Mouse (Mus musculus) liver, embryonic 12.5 days (tissue): Measurements from ENCODE around the gene Kcnj5. TPM values are rescaled to one million over a fixed set of nuclear protein-coding genes. Genes with fewer than 3 reads are reported as not detected.

Experiments used
- polyA plus RNA-seq: library from polyadenylated mRNA; unstranded; fragments of >200 nt; fragmentation: Nextera tagmentation; extraction: Ambion mirVana; gene quantifications from 2 replicates; pipeline ENCODE4 v1.2.1, GENCODE M21; 2016

Kcnj5 gene
- polyA plus RNA-seq, 1 experiment from 2014 or later: 3.2 TPM

Other genes starting within 250 kb of the Kcnj5 start
- gene Arhgap32, start 228.2 kb downstream of the Kcnj5 start, polyA plus RNA-seq: 0.56 and 0.80 TPM in 2 replicates
- gene Kcnj1, start 28.1 kb upstream of the Kcnj5 start, polyA plus RNA-seq: not detected in 2 replicates
- gene Fli1, start 198.5 kb upstream of the Kcnj5 start, polyA plus RNA-seq: 15.3 and 16.2 TPM in 2 replicates